Mouse (Mus musculus) lung, adult 18-20 months (tissue): ENCODE results near the gene Anks3.

Experiments used
- DNase-seq, 2 experiments: peaks; one replicate each; pipeline ENCODE4 v3.0.0; 2022; ENCODE audit warnings: mixed read lengths in 2 of 2

Anks3 gene

GRCm38 (mm10) chr16:4894201-4894908, 69.7 kb downstream of the Anks3 start:
- DNase-seq: peak; percentile 69 to 82

DNA sequence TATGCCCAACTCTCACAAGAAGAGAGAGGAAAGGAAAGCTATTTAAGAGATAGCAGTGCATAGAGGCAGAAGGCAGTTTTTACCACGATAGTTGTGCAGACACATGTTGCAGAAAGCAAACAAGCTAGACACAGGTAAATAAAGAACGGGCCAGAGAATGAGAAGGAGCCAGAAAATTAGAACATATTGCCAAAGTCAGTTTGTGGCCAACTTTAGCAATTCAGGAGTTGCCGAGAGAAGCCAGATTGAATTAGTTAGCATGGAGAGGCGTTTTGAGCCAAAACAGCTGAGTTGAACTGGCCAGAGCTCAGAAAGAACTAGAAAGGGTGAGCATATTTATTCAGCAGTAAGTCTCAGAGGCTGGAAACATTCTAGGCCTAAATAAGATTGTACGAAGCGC, 71.8 kb downstream of the Anks3 start:
- no peak for DNase-seq
